Mouse (Mus musculus) neural tube, embryonic 11.5 days (tissue): Measurements from ENCODE around the gene BC147527. TPM values are rescaled to one million over a fixed set of nuclear protein-coding genes. Genes with fewer than 3 reads are reported as not detected.
A peak's percentile ranks its signal among the peaks of the same experiment; 100 is the strongest.
"Not testable (repeated sequence)": the region's sequence is repeated elsewhere in the genome, so short reads cannot be mapped to it uniquely, and the experiment has no call there.

ENCODE experiments used
- ATAC-seq: fragments of 200-750 bp; cut with Nextera tagmentation; 2 replicates; pipeline ENCODE4 v1.8.0; 2017; ENCODE audit warnings: moderate number of reproducible peaks, mild to moderate bottlenecking, moderate TSS enrichment, moderate library complexity; ENCODE audit not compliant: insufficient read depth, low FRiP score, low TSS enrichment
- DNase-seq: peaks from one replicate; pipeline ENCODE4 v3.0.0-alpha.2; 2015; ENCODE audit warnings: low spot score
- H3K27ac ChIP-seq: fragments of 300-500 bp; sonication (generic); 2 replicates; pipeline ENCODE4 v1.5.1; 2014; ENCODE audit warnings: low read depth, mild to moderate bottlenecking, low read length
- H3K27me3 ChIP-seq: fragments of 300-500 bp; sonication (generic); 2 replicates; pipeline ENCODE4 v1.6.1; 2014; ENCODE audit warnings: mild to moderate bottlenecking, low read length, mixed read lengths; ENCODE audit not compliant: control insufficient read depth, insufficient read depth
- H3K36me3 ChIP-seq: fragments of 300-500 bp; sonication (generic); 2 replicates; pipeline ENCODE4 v1.6.1; 2014; ENCODE audit warnings: mild to moderate bottlenecking, low read length, moderate library complexity, mixed read lengths; ENCODE audit not compliant: control insufficient read depth, insufficient read depth
- H3K4me1 ChIP-seq: fragments of 300-500 bp; sonication (generic); 2 replicates; pipeline ENCODE4 v1.6.1; 2014; ENCODE audit warnings: low read length, mixed read lengths; ENCODE audit not compliant: control insufficient read depth, insufficient read depth
- H3K4me2 ChIP-seq: fragments of 300-500 bp; sonication (generic); 2 replicates; pipeline ENCODE4 v1.6.1; 2014; ENCODE audit warnings: low read depth, mild to moderate bottlenecking, moderate library complexity
- H3K4me3 ChIP-seq: fragments of 300-500 bp; sonication (generic); 2 replicates; pipeline ENCODE4 v1.5.1; 2014; ENCODE audit warnings: low read depth, low read length
- H3K9ac ChIP-seq: fragments of 300-500 bp; sonication (generic); 2 replicates; pipeline ENCODE4 v1.6.1; 2014; ENCODE audit warnings: mild to moderate bottlenecking, low read length
- H3K9me3 ChIP-seq: fragments of 300-500 bp; sonication (generic); 2 replicates; pipeline ENCODE4 v1.6.1; 2016; ENCODE audit warnings: low read length; ENCODE audit not compliant: control insufficient read depth
- WGBS: fragments of 180-500 bp; shearing (Covaris S2); extraction: QIAGEN DNeasy Blood & Tissue Kit; methylation state at CpG from one replicate; pipeline ENCODE4 v1.1.7; 2014; 5-methylcytosine and 5-hydroxymethylcytosine counted together
- polyA plus RNA-seq: library from polyadenylated mRNA; unstranded; fragments of >200 nt; fragmentation: Nextera tagmentation; extraction: Ambion mirVana; gene quantifications from 2 replicates; pipeline ENCODE4 v1.2.1, GENCODE M21; 2014

The BC147527 gene
- polyA plus RNA-seq, 1 experiment from 2014 or later, result not detected

GRCm38 (mm10) chr13:120300853-120301252 is 661 bp downstream of the BC147527 start:
- H3K4me2 ChIP-seq, result no peak overlapping the region
- H3K9ac ChIP-seq, result no peak overlapping the region
- H3K9me3 ChIP-seq, result no peaks in the 10 kb centered on the region
- H3K4me1 ChIP-seq, result no peaks in the 10 kb centered on the region
- H3K36me3 ChIP-seq, result no peaks in the 10 kb centered on the region
- DNase-seq (no peak), ATAC-seq (no peak)
- no peak overlapping the region for H3K4me3 ChIP-seq
- no peaks in the 10 kb centered on the region for H3K27me3 ChIP-seq
- no peak overlapping the region for H3K27ac ChIP-seq
- 85% methylated on average over 4 of the region's 4 CpGs for WGBS

GRCm38 (mm10) chr13:120310749-120311148 is 10.6 kb downstream of the BC147527 start:
- Histone ChIP-seq H3K4me2 (no peak overlapping the region), H3K9me3 (no peaks in the 10 kb centered on the region), H3K4me3 (no peak overlapping the region), H3K4me1 (no peaks in the 10 kb centered on the region), H3K27me3 (no peaks in the 10 kb centered on the region), H3K36me3 (no peaks in the 10 kb centered on the region), H3K9ac (no peak overlapping the region), H3K27ac (no peak overlapping the region)
- no peak for ATAC-seq
- 78% methylated on average over 4 of the region's 4 CpGs for WGBS
- DNase-seq, result no peak

- H3K4me1 ChIP-seq, result no peaks in the 10 kb centered on the region
- H3K36me3 ChIP-seq, result no peaks in the 10 kb centered on the region
- no peak overlapping the region for H3K4me2 ChIP-seq
- H3K4me3 ChIP-seq, result no peak overlapping the region
- peak; percentile 18 for DNase-seq
- 38% methylated on average over 14 of the region's 14 CpGs for WGBS
- ATAC-seq, result no peak
- H3K9ac ChIP-seq, result no peak overlapping the region
- no peak overlapping the region for H3K27ac ChIP-seq
- no peaks in the 10 kb centered on the region for H3K9me3 ChIP-seq
- no peaks in the 10 kb centered on the region for H3K27me3 ChIP-seq
Observed at GRCm38 (mm10) chr13:120313584-120313983, 13.4 kb downstream of the BC147527 start.

GRCm38 (mm10) chr13:120316578-120316977 is 16.4 kb downstream of the BC147527 start, which contains the start of gene Tcstv3:
Tcstv3 (plus strand) TSS chr13:120316878.
- H3K9me3 ChIP-seq, DNase-seq, H3K4me3 ChIP-seq, H3K27me3 ChIP-seq, H3K36me3 ChIP-seq, ATAC-seq, H3K4me1 ChIP-seq, H3K27ac ChIP-seq, H3K4me2 ChIP-seq, H3K9ac ChIP-seq: not testable (repeated sequence)
- WGBS, result 65% methylated on average over 3 of the region's 3 CpGs

- 58% methylated on average over 3 of the region's 3 CpGs for WGBS
- H3K27ac ChIP-seq, result no peak overlapping the region
- no peaks in the 10 kb centered on the region for H3K9me3 ChIP-seq
- H3K4me2 ChIP-seq, result no peak overlapping the region
- no peaks in the 10 kb centered on the region for H3K27me3 ChIP-seq
- ATAC-seq (no peak), DNase-seq (no peak)
- no peaks in the 10 kb centered on the region for H3K4me1 ChIP-seq
- H3K9ac ChIP-seq, result no peak overlapping the region
- no peaks in the 10 kb centered on the region for H3K36me3 ChIP-seq
- no peak overlapping the region for H3K4me3 ChIP-seq
Observed at GRCm38 (mm10) chr13:120320183-120320582, 20.0 kb downstream of the BC147527 start.

- WGBS, result 100% methylated on average over 1 of the region's 1 CpGs
- no peak for DNase-seq
- Histone ChIP-seq H3K27ac (no peak overlapping the region), H3K4me1 (no peaks in the 10 kb centered on the region), H3K9ac (no peak overlapping the region), H3K4me2 (no peak overlapping the region), H3K27me3 (no peaks in the 10 kb centered on the region), H3K4me3 (no peak overlapping the region), H3K9me3 (no peaks in the 10 kb centered on the region), H3K36me3 (no peaks in the 10 kb centered on the region)
- ATAC-seq, result no peak
Observed at GRCm38 (mm10) chr13:120320721-120321120, 20.5 kb downstream of the BC147527 start.

Other genes with a start within 250 kb of the BC147527 start
- not detected in 2 replicates for gene Gm21188, start 248.2 kb upstream of the BC147527 start, polyA plus RNA-seq
- gene Gm20767, start 160.1 kb upstream of the BC147527 start, polyA plus RNA-seq, result not detected in 2 replicates
- gene Gm21818, start 128.0 kb upstream of the BC147527 start, polyA plus RNA-seq, result not detected in 2 replicates
- not detected in 2 replicates for gene Gm21762, start 84.4 kb upstream of the BC147527 start, polyA plus RNA-seq
- not detected in 2 replicates for gene Gm21731, start 61.3 kb upstream of the BC147527 start, polyA plus RNA-seq
- gene AF067061, start 37.3 kb upstream of the BC147527 start, polyA plus RNA-seq, result not detected in 2 replicates
- gene Tcstv3, start 16.5 kb downstream of the BC147527 start, polyA plus RNA-seq, result not detected in 2 replicates